Mouse (Mus musculus): ENCODE measurements around the gene Frrs1. TPM values are rescaled to one million over a fixed set of nuclear protein-coding genes. Genes with fewer than 3 reads are reported as not detected.

The Frrs1 gene
- polyA plus RNA-seq (2017; shearing (Covaris generic)), result 19.5 TPM

GRCm38 (mm10) chr3:116858941-116859685, at the start of gene Frrs1:
Gene Frrs1 (plus strand): TSS chr3:116859464.

Other genes with a start within 250 kb of the Frrs1 start
- gene Trmt13, start 244.9 kb upstream of the Frrs1 start, polyA plus RNA-seq (2017; shearing (Covaris generic)), result 31.6 TPM
- gene Mfsd14a, start 196.8 kb upstream of the Frrs1 start, polyA plus RNA-seq (2017; shearing (Covaris generic)), result 172 TPM
- gene Gm43191, start 178.2 kb upstream of the Frrs1 start, polyA plus RNA-seq (2017; shearing (Covaris generic)), result not detected
- gene Slc35a3, start 146.6 kb upstream of the Frrs1 start, polyA plus RNA-seq (2017; shearing (Covaris generic)), result 23.1 TPM
- 4.9 TPM for gene Agl, start 51.3 kb upstream of the Frrs1 start, polyA plus RNA-seq (2017; shearing (Covaris generic))
- gene 4930455H04Rik, start 108.8 kb downstream of the Frrs1 start, polyA plus RNA-seq (2017; shearing (Covaris generic)), result not detected
- gene Palmd, start 109.5 kb downstream of the Frrs1 start, polyA plus RNA-seq (2017; shearing (Covaris generic)), result not detected